Mouse (Mus musculus): ENCODE data around the gene Hoxd11.

GRCm38 (mm10) chr2:74726973-74727639 is 47.7 kb downstream of the Hoxd11 start:
- TF ChIP-seq CTCF (IDR thresholded peaks at IDR 0.05) (no peak), EP300 (IDR thresholded peaks at IDR 0.05) (no peak)
